Mouse (Mus musculus) embryonic facial prominence, embryonic 11.5 days (tissue): ENCODE measurements at regions not wholly inside any gene's neighbourhood (a gene's known extent, or its start where the extent isn't known, plus 50 kb on each side); places are given as distances from the start of the nearest gene placed in this dataset.

ENCODE experiments used
- ATAC-seq: fragments of 200-750 bp; cut with Nextera tagmentation; replicated peaks from 2 replicates; pipeline ENCODE4 v1.8.0; 2017; ENCODE audit warnings: low read depth; ENCODE audit not compliant: insufficient number of reproducible peaks, low FRiP score, low TSS enrichment
- DNase-seq: peaks from one replicate; pipeline ENCODE4 v3.0.0-alpha.2; 2015; ENCODE audit warnings: low spot score
- H3K27ac ChIP-seq: fragments of 300-500 bp; sonication (generic); replicated peaks from 2 replicates; pipeline ENCODE4 v1.5.1; 2014; ENCODE audit warnings: mild to moderate bottlenecking, low read depth, low read length, control low read depth
- H3K27me3 ChIP-seq: fragments of 300-500 bp; sonication (generic); 2 replicates; pipeline ENCODE4 v1.6.1; 2014; ENCODE audit warnings: mild to moderate bottlenecking, low read length, moderate library complexity, mixed read lengths; ENCODE audit not compliant: control insufficient read depth, insufficient read depth
- H3K36me3 ChIP-seq: fragments of 300-500 bp; sonication (generic); replicated peaks from 2 replicates; pipeline ENCODE4 v1.6.1; 2014; ENCODE audit warnings: low read depth, mild to moderate bottlenecking, low read length, moderate library complexity, mixed read lengths; ENCODE audit not compliant: control insufficient read depth, insufficient read depth
- H3K4me1 ChIP-seq: fragments of 300-500 bp; sonication (generic); 2 replicates; pipeline ENCODE4 v1.6.1; 2014; ENCODE audit warnings: low read length, mixed read lengths; ENCODE audit not compliant: control insufficient read depth, insufficient read depth
- H3K4me2 ChIP-seq: fragments of 300-500 bp; sonication (generic); 2 replicates; pipeline ENCODE4 v1.6.1; 2014; ENCODE audit warnings: low read depth, mild to moderate bottlenecking, control low read depth, low read length, moderate library complexity
- H3K4me3 ChIP-seq: fragments of 300-500 bp; sonication (generic); 2 replicates; pipeline ENCODE4 v1.5.1; 2014; ENCODE audit warnings: low read depth, low read length, control low read depth
- H3K9ac ChIP-seq: fragments of 300-500 bp; sonication (generic); replicated peaks from 2 replicates; pipeline ENCODE4 v1.6.1; 2014; ENCODE audit warnings: mild to moderate bottlenecking, control low read depth, low read length
- H3K9me3 ChIP-seq: fragments of 300-500 bp; sonication (generic); replicated peaks from 2 replicates; pipeline ENCODE4 v1.6.1; 2016; ENCODE audit warnings: mild to moderate bottlenecking, low read length, inconsistent platforms, mixed read lengths; ENCODE audit not compliant: control insufficient read depth
- WGBS: fragments of 180-500 bp; shearing (Covaris S2); extraction: QIAGEN DNeasy Blood & Tissue Kit; methylation state at CpG from one replicate; pipeline ENCODE4 v1.1.7; 2014; 5-methylcytosine and 5-hydroxymethylcytosine counted together

DNA sequence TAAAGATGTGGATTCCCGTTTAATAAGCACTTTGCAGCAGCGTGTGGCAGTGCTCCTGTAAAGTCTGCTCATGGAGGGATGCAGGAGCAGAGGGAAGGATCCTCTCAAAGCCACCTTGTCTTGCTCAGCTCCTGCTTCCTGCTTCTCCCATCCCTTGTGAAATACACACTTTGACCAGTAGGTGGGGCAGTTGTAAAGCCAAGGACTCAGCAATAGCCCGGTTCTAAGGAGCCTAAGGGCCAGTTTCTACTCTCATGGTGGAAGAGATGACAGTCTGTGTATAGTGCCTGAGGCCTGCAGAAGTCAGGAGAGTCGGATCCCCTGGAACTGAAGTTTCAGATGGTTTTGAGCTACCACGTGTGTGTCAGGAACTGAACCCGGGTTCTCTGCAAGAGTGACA is 272.0 kb downstream of the Drd1 start:
- no peak overlapping the region for H3K4me3 ChIP-seq
- DNase-seq (peak; percentile 92), ATAC-seq (no peak)
- no peak overlapping the region for H3K4me2 ChIP-seq
- WGBS = 18% methylated on average over 6 of the region's 6 CpGs
- no peaks in the 10 kb centered on the region for H3K9me3 ChIP-seq
- no peaks in the 10 kb centered on the region for H3K27me3 ChIP-seq
- H3K4me1 ChIP-seq = no peaks in the 10 kb centered on the region
- no peak overlapping the region for H3K9ac ChIP-seq
- no peak overlapping the region for H3K27ac ChIP-seq
- no peaks in the 10 kb centered on the region for H3K36me3 ChIP-seq

DNA sequence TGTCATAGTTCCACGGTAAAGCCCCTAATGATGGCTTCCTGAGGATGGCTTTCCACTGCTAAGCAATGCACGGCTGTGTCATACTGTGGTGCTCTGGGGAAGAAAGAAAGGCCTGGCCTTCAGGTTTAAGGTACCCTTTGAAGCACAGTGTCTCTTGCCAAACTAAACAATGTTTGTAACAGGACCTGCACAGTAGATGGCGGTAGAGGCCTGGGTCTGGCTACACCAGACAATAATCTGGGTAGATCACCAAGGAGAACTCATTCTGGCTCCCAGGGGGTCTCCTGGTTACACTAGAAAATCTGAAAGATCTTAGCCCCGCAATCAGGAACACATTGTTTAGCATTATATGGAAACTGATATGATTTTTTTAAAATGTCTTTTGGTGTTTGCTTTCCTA is 276.4 kb downstream of the Drd1 start:
- Histone ChIP-seq H3K4me1 (no peaks in the 10 kb centered on the region), H3K27me3 (no peaks in the 10 kb centered on the region), H3K27ac (no peak overlapping the region), H3K4me3 (no peak overlapping the region), H3K9ac (no peak overlapping the region), H3K36me3 (no peaks in the 10 kb centered on the region), H3K4me2 (no peak overlapping the region), H3K9me3 (no peaks in the 10 kb centered on the region)
- WGBS = 42% methylated on average over 4 of the region's 4 CpGs
- peak; percentile 74 for DNase-seq
- no peak for ATAC-seq

DNA sequence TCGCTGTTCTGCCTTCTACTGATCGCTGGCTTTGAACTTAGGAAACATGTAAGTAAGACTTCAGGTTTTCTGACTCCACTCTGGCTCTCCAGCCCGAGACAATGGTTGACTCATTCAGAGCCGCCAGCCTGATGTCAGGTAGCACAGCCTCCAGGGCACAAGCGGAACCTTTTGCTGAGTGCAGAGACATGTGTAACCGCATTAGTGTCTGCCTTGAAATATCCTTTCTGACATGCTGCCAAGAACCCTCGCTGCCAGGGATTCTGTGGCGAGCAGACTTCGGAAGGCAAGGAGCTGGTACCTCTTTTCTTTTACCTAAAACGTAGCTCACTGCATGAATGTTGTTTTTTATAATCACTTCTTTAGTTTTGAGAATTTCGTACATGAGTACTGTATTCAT is 279.1 kb downstream of the Drd1 start:
- H3K36me3 ChIP-seq = no peaks in the 10 kb centered on the region
- no peaks in the 10 kb centered on the region for H3K4me1 ChIP-seq
- H3K27ac ChIP-seq = no peak overlapping the region
- ATAC-seq = no peak
- no peaks in the 10 kb centered on the region for H3K27me3 ChIP-seq
- H3K9ac ChIP-seq = no peak overlapping the region
- no peaks in the 10 kb centered on the region for H3K9me3 ChIP-seq
- WGBS = 86% methylated on average over 11 of the region's 11 CpGs
- H3K4me2 ChIP-seq = no peak overlapping the region
- DNase-seq = no peak
- no peak overlapping the region for H3K4me3 ChIP-seq

GRCm38 (mm10) chr13:53775687-53776086 is 279.8 kb downstream of the Drd1 start:
- Histone ChIP-seq H3K27me3 (no peaks in the 10 kb centered on the region), H3K27ac (no peak overlapping the region), H3K4me3 (no peak overlapping the region), H3K36me3 (no peaks in the 10 kb centered on the region), H3K4me1 (no peaks in the 10 kb centered on the region), H3K4me2 (no peak overlapping the region), H3K9me3 (no peaks in the 10 kb centered on the region), H3K9ac (no peak overlapping the region)
- 41% methylated on average over 5 of the region's 5 CpGs for WGBS
- ATAC-seq (no peak), DNase-seq (peak; percentile 86)

- no peak overlapping the region for H3K27ac ChIP-seq
- 21% methylated on average over 13 of the region's 13 CpGs for WGBS
- H3K27me3 ChIP-seq = no peaks in the 10 kb centered on the region
- H3K9ac ChIP-seq = no peak overlapping the region
- H3K4me1 ChIP-seq = no peaks in the 10 kb centered on the region
- no peak overlapping the region for H3K4me2 ChIP-seq
- no peak overlapping the region for H3K4me3 ChIP-seq
- H3K36me3 ChIP-seq = no peaks in the 10 kb centered on the region
- no peaks in the 10 kb centered on the region for H3K9me3 ChIP-seq
- ATAC-seq = peak; percentile 65
- DNase-seq = peak; percentile 87
Measured at GRCm38 (mm10) chr13:53764613-53765243, 290.8 kb downstream of the Drd1 start.

GRCm38 (mm10) chr13:53757576-53758237 is 284.8 kb upstream of the Msx2 start:
- no peak overlapping the region for H3K4me2 ChIP-seq
- WGBS = 69% methylated on average over 13 of the region's 13 CpGs
- ATAC-seq = no peak
- no peaks in the 10 kb centered on the region for H3K4me1 ChIP-seq
- no peaks in the 10 kb centered on the region for H3K9me3 ChIP-seq
- H3K27ac ChIP-seq = no peak overlapping the region
- H3K27me3 ChIP-seq = no peaks in the 10 kb centered on the region
- DNase-seq = no peak
- H3K4me3 ChIP-seq = no peak overlapping the region
- H3K36me3 ChIP-seq = no peaks in the 10 kb centered on the region
- no peak overlapping the region for H3K9ac ChIP-seq

DNA sequence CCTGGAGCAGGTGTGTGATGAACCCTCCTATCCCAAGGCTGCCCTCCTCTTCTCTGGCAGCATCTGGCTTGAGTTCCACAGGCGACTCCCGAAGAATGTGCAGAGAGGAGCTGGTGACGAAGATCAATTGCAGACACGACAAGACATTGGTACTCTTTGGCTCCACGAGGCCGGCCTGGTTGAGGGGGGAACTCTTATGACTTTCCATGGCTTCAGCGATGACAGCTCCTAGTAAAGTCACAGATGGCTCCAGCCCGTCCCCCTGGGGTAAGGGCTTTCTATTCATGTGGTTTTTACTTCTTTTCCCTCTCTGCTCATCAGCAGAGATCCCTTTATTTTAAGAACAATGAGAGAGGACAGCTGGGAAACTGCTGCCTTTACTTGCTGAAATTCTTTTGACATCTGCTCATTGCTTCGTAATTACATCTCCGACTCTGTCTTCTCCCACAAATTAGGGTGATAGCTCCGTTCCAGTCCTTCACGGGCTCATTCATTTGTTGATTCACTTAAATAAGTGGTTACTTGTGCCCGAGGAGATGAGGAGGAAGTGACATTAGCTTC is 284.2 kb upstream of the Msx2 start:
- DNase-seq = no peak

GRCm38 (mm10) chr13:53755046-53755615 is 282.3 kb upstream of the Msx2 start:
- 0 out of 2 replicates have a peak overlapping the region, but pooled peaks have one; percentile 16 for H3K27ac ChIP-seq
- WGBS = 37% methylated on average over 11 of the region's 11 CpGs
- ATAC-seq (no peak), DNase-seq (peak; percentile 58)
- no peaks in the 10 kb centered on the region for H3K9me3 ChIP-seq
- H3K27me3 ChIP-seq = no peaks in the 10 kb centered on the region
- no peaks in the 10 kb centered on the region for H3K36me3 ChIP-seq
- H3K9ac ChIP-seq = no peak overlapping the region
- no peak overlapping the region for H3K4me3 ChIP-seq
- H3K4me1 ChIP-seq = no peaks in the 10 kb centered on the region
- peak overlapping the region; percentile 7; the same call in 1 of the 2 replicates for H3K4me2 ChIP-seq

More for the DNA sequence above, 284.2 kb upstream of the Msx2 start:
- Histone ChIP-seq H3K36me3 (no peaks in the 10 kb centered on the region), H3K27ac (no peak overlapping the region), H3K4me3 (no peak overlapping the region), H3K9ac (no peak overlapping the region), H3K9me3 (no peaks in the 10 kb centered on the region), H3K27me3 (no peaks in the 10 kb centered on the region), H3K4me1 (no peaks in the 10 kb centered on the region), H3K4me2 (no peak overlapping the region)
- no peak for ATAC-seq
- WGBS = 49% methylated on average over 13 of the region's 13 CpGs
